Mouse (Mus musculus) gastrocnemius, postnatal 10 days (tissue): ENCODE measurements around the gene Hook2. TPM values are rescaled to one million over a fixed set of nuclear protein-coding genes. Genes with fewer than 3 reads are reported as not detected.

Source experiments
- DNase-seq: peaks from one replicate; pipeline ENCODE4 v3.0.0; 2021; ENCODE audit warnings: mixed read lengths
- total RNA-seq, 2 experiments: library from RNA; stranded (reverse); gene quantifications; 2 replicates each; pipeline ENCODE4 v1.2.3; 2021

Hook2 gene
- total RNA-seq, 2 experiments from 2014 or later: 2.3 to 2.7 TPM

DNA sequence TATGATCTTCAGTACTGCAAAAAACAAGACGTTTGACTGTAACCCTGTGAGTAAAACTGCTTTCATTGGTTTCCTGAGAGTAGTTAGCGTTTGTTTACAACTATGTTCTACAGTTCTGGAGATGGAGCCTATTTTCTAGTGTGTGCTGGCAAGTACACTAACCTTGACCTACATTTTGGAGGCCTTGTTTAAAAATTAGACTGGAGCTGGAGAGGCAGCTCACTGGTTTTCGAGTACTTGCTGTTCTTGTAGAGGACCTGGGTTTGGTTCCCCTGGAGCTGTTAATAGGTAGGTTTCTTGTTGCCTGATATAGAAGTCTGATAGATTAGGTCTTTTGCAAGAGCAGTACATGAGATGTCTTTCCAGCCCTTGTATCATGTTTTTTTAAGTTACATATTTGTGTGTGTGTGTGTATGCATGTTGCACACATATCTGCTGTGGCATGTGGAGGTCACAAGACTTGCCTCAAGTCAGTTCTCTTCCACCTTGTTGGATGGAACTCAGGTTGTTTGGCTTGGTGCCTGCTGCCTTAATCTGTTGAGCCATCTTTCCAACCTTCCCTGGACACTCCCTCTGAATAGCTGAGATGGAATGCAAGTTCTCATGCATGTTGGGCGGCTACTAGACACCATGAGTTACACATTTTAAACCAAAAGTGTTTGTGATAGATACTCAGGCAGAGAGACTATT is 42.4 kb downstream of the Hook2 start:
- DNase-seq: no peak

DNA sequence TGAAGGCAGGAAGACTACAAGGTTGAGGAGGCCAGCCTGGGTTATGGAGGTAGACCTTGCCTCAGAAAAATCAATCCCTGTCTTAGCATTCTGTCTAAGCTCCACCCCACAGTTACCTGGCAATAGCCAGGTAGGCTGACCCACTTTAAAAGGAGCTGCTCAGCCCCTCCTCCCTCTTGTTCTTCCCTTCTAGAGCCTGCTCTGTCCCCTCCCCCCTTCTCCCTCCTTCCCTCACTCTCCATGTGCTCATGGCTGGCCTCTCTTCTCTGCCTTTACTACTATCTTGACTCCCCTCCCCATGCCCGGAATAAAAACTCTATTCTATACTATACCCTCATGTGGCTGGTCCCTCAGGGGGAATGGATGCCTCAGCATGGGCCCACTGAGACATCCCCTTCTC is 43.5 kb downstream of the Hook2 start:
- no peak for DNase-seq

DNA sequence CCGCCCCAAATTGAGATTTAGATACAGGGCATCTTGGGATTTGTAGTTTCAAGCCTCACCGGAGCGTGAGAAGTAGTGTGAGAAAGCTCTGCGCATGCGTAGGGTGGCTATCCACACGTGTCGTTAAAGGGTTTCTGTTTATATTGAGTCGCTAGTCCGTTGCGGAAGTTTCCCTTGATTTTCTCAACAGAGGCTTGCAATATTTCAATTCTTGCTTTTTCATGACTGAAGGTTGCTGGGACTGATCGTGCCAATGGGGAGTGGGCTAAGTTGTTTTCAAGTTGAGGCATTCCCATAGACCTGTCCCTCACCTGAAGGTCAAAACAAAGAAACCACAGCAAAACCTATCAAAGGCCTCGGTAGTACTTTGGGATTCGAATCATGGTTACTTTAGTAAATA is 44.4 kb downstream of the Hook2 start:
- peak; percentile 73 for DNase-seq

DNA sequence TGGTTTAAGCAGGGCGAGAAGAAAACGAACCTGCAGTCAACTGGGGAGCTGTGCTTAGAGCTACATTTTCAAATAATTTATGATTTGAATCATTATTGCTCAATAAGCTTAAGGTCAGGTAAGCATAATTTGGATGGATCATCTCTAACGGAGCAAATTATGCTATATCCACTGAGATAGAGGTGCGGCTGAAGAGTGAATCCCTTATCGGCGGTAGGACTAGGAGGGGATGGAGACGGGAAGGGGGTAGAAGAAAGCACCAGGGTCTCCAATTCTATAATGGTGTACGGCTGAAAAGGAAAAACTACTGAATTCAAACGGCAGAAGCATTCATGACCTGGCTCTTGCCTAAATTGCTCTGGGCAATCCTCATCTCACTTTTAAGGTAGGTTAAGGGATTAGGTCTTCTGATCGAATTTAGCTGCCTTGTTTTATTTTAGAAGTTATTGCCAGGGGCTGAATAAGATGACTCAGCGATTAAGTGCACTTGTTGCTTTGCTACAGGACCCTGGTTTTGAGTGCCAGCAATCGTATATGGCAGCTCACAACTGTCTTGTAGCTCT is 44.8 kb downstream of the Hook2 start:
- DNase-seq: no peak

DNA sequence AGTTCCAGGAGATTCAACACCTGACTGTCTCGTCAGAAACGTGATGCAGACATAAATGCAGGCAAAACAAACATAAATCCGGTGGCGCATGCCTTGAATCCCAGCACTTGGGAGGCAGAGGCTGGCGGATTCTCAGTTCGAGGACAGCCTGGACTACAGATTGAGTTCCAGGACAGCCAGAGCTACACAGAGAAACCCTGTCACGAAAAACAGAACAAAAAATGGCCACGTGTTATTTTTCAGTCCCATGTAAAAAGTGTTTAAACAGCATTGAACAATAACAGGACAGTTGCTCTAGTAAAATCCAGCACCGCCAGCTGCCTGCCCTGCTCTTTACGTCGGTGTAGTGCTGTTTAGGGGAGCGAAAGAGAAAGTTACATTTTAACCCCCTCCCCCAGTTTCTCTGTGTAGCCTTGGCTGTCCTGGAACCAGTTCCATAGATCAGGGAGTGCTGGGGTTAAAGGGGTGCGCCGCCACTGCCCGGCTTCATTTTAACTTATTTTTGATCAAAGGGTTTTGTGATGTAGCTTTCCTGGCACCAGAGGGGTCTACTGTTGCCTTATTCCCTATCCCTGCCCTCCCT is 45.4 kb downstream of the Hook2 start:
- DNase-seq: no peak

DNA sequence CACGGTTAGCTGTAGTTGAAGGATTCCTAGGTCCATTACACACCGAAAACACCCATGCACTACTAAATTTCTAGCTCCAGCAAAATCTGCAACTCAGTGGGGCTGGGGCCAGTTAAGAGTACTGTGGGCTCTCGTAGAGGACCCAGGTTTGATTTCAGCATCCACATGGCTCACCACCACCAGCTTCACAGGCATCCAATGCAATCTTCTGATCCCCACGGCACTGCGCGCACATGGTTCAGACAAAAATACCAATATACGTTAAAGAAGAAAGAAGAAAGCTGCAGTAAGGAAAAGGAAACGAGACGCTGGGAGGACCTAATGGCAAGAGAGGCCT is 45.9 kb downstream of the Hook2 start:
- no peak for DNase-seq

DNA sequence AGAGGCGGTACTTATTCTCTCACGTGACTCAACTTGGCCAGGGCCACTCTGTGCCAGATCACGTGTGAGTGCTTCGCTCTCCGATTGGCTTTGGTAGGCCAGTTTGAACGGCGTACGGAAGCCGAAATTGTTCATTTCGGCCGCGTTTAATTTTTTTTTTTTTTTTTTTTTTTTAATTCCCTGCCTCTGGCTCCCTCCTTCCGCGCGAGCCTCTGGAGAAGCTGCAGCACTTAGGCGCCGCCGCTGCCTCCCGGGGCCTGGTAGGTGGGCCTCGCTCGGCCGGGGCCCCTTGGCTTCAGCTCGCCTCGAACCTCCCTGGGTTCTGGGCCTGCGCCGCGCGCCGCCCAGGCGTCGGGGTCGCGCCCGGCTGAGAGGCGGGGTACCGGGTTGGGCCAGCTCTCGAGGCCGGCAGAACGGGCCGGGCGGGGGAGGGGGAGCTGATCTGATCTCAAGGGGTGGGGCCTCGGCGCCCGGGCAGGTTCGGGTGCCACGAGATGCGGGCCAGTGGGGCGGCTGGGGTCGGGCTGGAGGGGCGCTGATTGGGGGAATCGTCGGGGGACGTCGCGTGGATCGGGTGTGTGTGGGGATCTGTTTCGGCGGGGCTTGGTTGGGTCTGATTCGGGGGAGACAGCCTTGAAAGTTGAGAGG is 46.4 kb downstream of the Hook2 start, which contains the start of gene Tnpo2:
Tnpo2 (plus strand) TSS at position 198 of the 648 bp plus-strand sequence.
- peak; percentile 87 for DNase-seq

DNA sequence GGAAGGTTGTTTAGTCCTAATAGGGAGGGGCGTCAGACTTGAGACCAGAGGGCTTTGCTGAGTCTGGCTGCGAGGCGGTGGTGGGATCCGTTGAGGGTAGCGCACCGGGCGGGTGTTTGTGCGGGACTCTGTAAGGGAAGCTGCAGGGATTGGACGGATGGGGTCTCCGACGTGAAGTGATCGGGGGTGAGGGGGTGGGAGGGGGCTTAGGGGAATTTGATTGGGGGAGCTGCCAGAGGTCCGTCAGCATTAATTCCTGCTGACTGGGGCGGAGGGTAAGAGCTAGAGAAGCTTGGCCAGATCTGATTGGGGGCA is 46.9 kb downstream of the Hook2 start:
- no peak for DNase-seq

DNA sequence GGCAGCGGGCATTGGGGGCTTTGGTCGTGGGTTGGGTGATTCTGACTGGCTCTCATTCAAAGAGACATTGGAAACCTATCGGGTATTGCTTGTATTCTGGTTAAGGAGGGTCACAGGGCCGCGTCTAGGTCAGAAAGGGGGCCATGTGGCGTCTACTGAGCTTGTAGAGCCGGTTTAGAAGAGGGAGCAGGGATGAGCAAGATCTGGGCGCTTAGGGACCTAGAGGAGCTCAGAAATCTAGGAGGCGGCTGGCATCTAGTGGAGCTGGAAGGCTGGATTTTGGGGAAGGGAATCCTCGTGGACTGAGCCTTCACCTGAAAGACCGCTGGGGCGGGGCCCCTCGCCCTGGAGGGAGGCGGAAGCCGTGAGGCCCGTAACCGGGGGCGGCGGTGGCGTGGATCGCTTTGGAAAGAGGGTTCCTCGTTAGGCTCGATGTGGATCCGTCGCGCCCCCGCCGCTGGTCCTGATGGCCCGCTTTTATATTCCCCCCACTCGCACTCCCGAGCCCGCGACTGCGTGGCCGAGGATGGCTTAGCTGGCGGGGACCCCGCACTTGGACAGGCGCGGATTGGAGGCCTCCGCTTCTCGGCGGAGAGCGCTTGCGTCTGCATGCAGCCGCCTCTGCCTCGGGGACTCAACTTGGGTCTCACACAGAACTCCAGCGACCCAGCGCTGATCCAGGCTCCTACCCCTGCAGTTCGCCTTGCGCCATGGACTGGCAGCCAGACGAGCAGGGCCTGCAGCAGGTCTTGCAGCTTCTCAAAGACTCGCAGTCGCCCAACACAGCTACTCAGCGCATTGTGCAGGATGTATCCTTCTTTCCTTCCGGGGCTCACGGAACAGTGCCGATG is 47.5 kb downstream of the Hook2 start:
- peak; percentile 50 for DNase-seq

DNA sequence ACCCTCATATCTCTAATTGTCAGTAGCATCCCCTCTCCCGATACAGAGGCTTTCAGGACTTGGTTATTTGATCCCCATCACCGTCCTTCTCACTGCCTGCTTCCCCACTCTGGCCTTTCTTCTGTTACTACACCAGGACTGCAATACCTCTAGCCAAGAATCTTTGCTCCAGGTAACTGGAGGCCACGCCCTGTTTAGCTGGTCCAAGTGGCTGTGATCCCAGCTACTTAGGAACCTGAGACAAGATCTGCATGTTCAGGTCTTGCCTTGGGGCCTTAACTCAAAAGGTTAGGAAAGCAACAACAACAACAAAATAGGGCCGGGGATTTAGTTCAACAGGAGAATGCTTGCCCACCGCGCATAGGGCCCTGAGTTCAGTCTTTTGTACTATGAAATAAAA is 53.2 kb downstream of the Hook2 start:
- no peak for DNase-seq

Other genes starting within 250 kb of the Hook2 start
- 100 to 1,000 TPM; 598 to 734 TPM for gene Nfix, start 190.3 kb upstream of the Hook2 start, total RNA-seq
- gene Dand5, start 167.8 kb upstream of the Hook2 start, total RNA-seq: 1 to 10 TPM; 5.8 to 7.3 TPM
- 10 to 100 TPM; 30.3 to 33.4 TPM for gene Gadd45gip1, start 159.1 kb upstream of the Hook2 start, total RNA-seq
- 100 to 1,000 TPM; 124 to 130 TPM for gene Rad23a, start 149.9 kb upstream of the Hook2 start, total RNA-seq
- gene Calr, start 143.7 kb upstream of the Hook2 start, total RNA-seq: 100 to 1,000 TPM; 234 to 286 TPM
- gene Farsa, start 133.6 kb upstream of the Hook2 start, total RNA-seq: 10 to 100 TPM; 29.7 to 31.4 TPM
- 1 to 10 TPM; 4.7 to 5.2 TPM for gene Syce2, start 118.5 kb upstream of the Hook2 start, total RNA-seq
- gene Gcdh, start 96.7 kb upstream of the Hook2 start, total RNA-seq: 10 to 100 TPM; 21.1 to 24.1 TPM
- under 1 TPM in 1 of 2 experiments, not detected in 1; 0.84 TPM for gene Klf1, start 88.7 kb upstream of the Hook2 start, total RNA-seq
- gene Dnase2a, start 82.0 kb upstream of the Hook2 start, total RNA-seq: 1 to 10 TPM; 5.7 to 6.2 TPM
- gene Mast1, start 53.2 kb upstream of the Hook2 start, total RNA-seq: under 1 TPM; 0.20 to 0.45 TPM
- gene Rtbdn, start 43.6 kb upstream of the Hook2 start, total RNA-seq: not detected
- not detected for gene Gm49661, start 21.2 kb upstream of the Hook2 start, total RNA-seq
- gene Prdx2, start 21.0 kb upstream of the Hook2 start, total RNA-seq: 100 to 1,000 TPM; 260 to 267 TPM
- gene Rnaseh2a, start 20.8 kb upstream of the Hook2 start, total RNA-seq: 10 to 100 TPM; 26.7 to 36.8 TPM
- gene Junb, start 11.9 kb upstream of the Hook2 start, total RNA-seq: 1 to 10 TPM; 5.8 to 8.9 TPM
- not detected for gene Best2, start 23.9 kb downstream of the Hook2 start, total RNA-seq
- 10 to 100 TPM; 47.4 to 47.8 TPM for gene Asna1, start 34.7 kb downstream of the Hook2 start, total RNA-seq
- 10 to 100 TPM; 94.0 to 98.0 TPM for gene Trir, start 36.2 kb downstream of the Hook2 start, total RNA-seq
- 10 to 100 TPM; 27.7 to 35.6 TPM for gene Tnpo2, start 46.3 kb downstream of the Hook2 start, total RNA-seq
- 1 to 10 TPM; 5.5 to 7.5 TPM for gene Fbxw9, start 69.5 kb downstream of the Hook2 start, total RNA-seq
- gene Gm5741, start 77.4 kb downstream of the Hook2 start, total RNA-seq: not detected
- 10 to 100 TPM; 20.6 to 22.1 TPM for gene Dhps, start 81.2 kb downstream of the Hook2 start, total RNA-seq
- gene Wdr83os, start 90.1 kb downstream of the Hook2 start, total RNA-seq: 10 to 100 TPM; 41.1 to 48.0 TPM
- 10 to 100 TPM; 18.2 to 21.6 TPM for gene Wdr83, start 90.7 kb downstream of the Hook2 start, total RNA-seq
- gene Man2b1, start 92.7 kb downstream of the Hook2 start, total RNA-seq: 10 to 100 TPM; 16.6 to 20.9 TPM
- gene Zfp791, start 132.5 kb downstream of the Hook2 start, total RNA-seq: 1 to 10 TPM in 1 of 2 experiments, under 1 TPM in 1; 0.79 to 1.0 TPM
- gene Cks1brt, start 161.3 kb downstream of the Hook2 start, total RNA-seq: not detected
- not detected for gene Olfr371, start 235.4 kb downstream of the Hook2 start, total RNA-seq